Mouse (Mus musculus): ENCODE results near the gene 9530053A07Rik. TPM values are rescaled to one million over a fixed set of nuclear protein-coding genes. Genes with fewer than 3 reads are reported as not detected.
"Not testable (repeated sequence)": the region's sequence is repeated elsewhere in the genome, so short reads cannot be mapped to it uniquely, and the experiment has no call there.

The 9530053A07Rik gene
- polyA plus RNA-seq, 1 experiment from 2014 or later: not detected

GRCm38 (mm10) chr7:28106241-28106640 is 23.0 kb upstream of the 9530053A07Rik start:
- WGBS: 89% methylated on average over 11 of the region's 11 CpGs
- no peaks in the 10 kb centered on the region for H3K36me3 ChIP-seq (ENCODE audit: control insufficient read depth, insufficient read depth, low read length)
- no peaks in the 10 kb centered on the region for H3K9me3 ChIP-seq (ENCODE audit: control insufficient read depth, low read depth, low read length)
- no peak overlapping the region for H3K4me3 ChIP-seq (ENCODE audit: low read depth, low read length)
- H3K4me2 ChIP-seq (replicated peaks; ENCODE audit: low read depth, low read length): no peak overlapping the region
- no peak overlapping the region for H3K27ac ChIP-seq (ENCODE audit: low read length)
- no peak overlapping the region for H3K9ac ChIP-seq (replicated peaks; ENCODE audit: low read depth, low read length)
- 0 out of 2 replicates have a peak, but pooled peaks have one; percentile 20 for ATAC-seq (ENCODE audit: insufficient number of reproducible peaks, insufficient read depth, low FRiP score, low read depth)
- no peaks in the 10 kb centered on the region for H3K4me1 ChIP-seq (ENCODE audit: control insufficient read depth, insufficient read depth, low read length)
- no peaks in the 10 kb centered on the region for H3K27me3 ChIP-seq (ENCODE audit: control insufficient read depth, insufficient read depth, low read length)

- Histone ChIP-seq H3K4me3 (ENCODE audit: low read depth, low read length) (no peak overlapping the region), H3K9me3 (ENCODE audit: control insufficient read depth, low read depth, low read length) (no peaks in the 10 kb centered on the region), H3K9ac (replicated peaks; ENCODE audit: low read depth, low read length) (no peak overlapping the region), H3K4me1 (ENCODE audit: control insufficient read depth, insufficient read depth, low read length) (no peaks in the 10 kb centered on the region), H3K4me2 (replicated peaks; ENCODE audit: low read depth, low read length) (no peak overlapping the region), H3K36me3 (ENCODE audit: control insufficient read depth, insufficient read depth, low read length) (no peaks in the 10 kb centered on the region), H3K27ac (ENCODE audit: low read length) (no peak overlapping the region), H3K27me3 (ENCODE audit: control insufficient read depth, insufficient read depth, low read length) (no peaks in the 10 kb centered on the region)
- WGBS: 81% methylated on average over 2 of the region's 2 CpGs
- ATAC-seq (ENCODE audit: insufficient number of reproducible peaks, insufficient read depth, low FRiP score, low read depth): no peak
These were observed 14.6 kb upstream of the 9530053A07Rik start for GRCm38 (mm10) chr7:28114648-28115047.

GRCm38 (mm10) chr7:28137613-28138012 is 8.3 kb downstream of the 9530053A07Rik start:
- Histone ChIP-seq H3K4me2 (replicated peaks; ENCODE audit: low read depth, low read length) (no peak overlapping the region), H3K27ac (ENCODE audit: low read length) (no peak overlapping the region), H3K9ac (replicated peaks; ENCODE audit: low read depth, low read length) (no peak overlapping the region), H3K4me1 (ENCODE audit: control insufficient read depth, insufficient read depth, low read length) (no peaks in the 10 kb centered on the region), H3K4me3 (ENCODE audit: low read depth, low read length) (no peak overlapping the region), H3K36me3 (ENCODE audit: control insufficient read depth, insufficient read depth, low read length) (no peaks in the 10 kb centered on the region), H3K27me3 (ENCODE audit: control insufficient read depth, insufficient read depth, low read length) (no peaks in the 10 kb centered on the region), H3K9me3 (ENCODE audit: control insufficient read depth, low read depth, low read length) (no peaks in the 10 kb centered on the region)
- 61% methylated on average over 5 of the region's 5 CpGs for WGBS
- no peak for ATAC-seq (ENCODE audit: insufficient number of reproducible peaks, insufficient read depth, low FRiP score, low read depth)

GRCm38 (mm10) chr7:28148263-28148662 is 19.0 kb downstream of the 9530053A07Rik start:
- no peak overlapping the region for H3K27ac ChIP-seq (ENCODE audit: low read length)
- no peaks in the 10 kb centered on the region for H3K4me1 ChIP-seq (ENCODE audit: control insufficient read depth, insufficient read depth, low read length)
- H3K27me3 ChIP-seq (ENCODE audit: control insufficient read depth, insufficient read depth, low read length): no peaks in the 10 kb centered on the region
- no peak overlapping the region for H3K4me3 ChIP-seq (ENCODE audit: low read depth, low read length)
- H3K9me3 ChIP-seq (ENCODE audit: control insufficient read depth, low read depth, low read length): 0 out of 2 replicates have a peak, but pooled peaks cover 3% of the 10 kb centered on the region
- ATAC-seq (ENCODE audit: insufficient number of reproducible peaks, insufficient read depth, low FRiP score, low read depth): peak; percentile 18; the same call in 1 of the 2 replicates
- H3K36me3 ChIP-seq (ENCODE audit: control insufficient read depth, insufficient read depth, low read length): no peaks in the 10 kb centered on the region
- H3K9ac ChIP-seq (replicated peaks; ENCODE audit: low read depth, low read length): no peak overlapping the region
- no peak overlapping the region for H3K4me2 ChIP-seq (replicated peaks; ENCODE audit: low read depth, low read length)
- WGBS: 18% methylated on average over 3 of the region's 3 CpGs

- Histone ChIP-seq H3K27ac (ENCODE audit: low read length) (no peak overlapping the region), H3K4me3 (ENCODE audit: low read depth, low read length) (no peak overlapping the region), H3K36me3 (ENCODE audit: control insufficient read depth, insufficient read depth, low read length) (no peaks in the 10 kb centered on the region), H3K4me2 (replicated peaks; ENCODE audit: low read depth, low read length) (no peak overlapping the region), H3K4me1 (ENCODE audit: control insufficient read depth, insufficient read depth, low read length) (no peaks in the 10 kb centered on the region), H3K9me3 (ENCODE audit: control insufficient read depth, low read depth, low read length) (0 out of 2 replicates have a peak, but pooled peaks cover 1% of the 10 kb centered on the region), H3K9ac (replicated peaks; ENCODE audit: low read depth, low read length) (no peak overlapping the region), H3K27me3 (ENCODE audit: control insufficient read depth, insufficient read depth, low read length) (no peaks in the 10 kb centered on the region)
- no peak for ATAC-seq (ENCODE audit: insufficient number of reproducible peaks, insufficient read depth, low FRiP score, low read depth)
- WGBS: 85% methylated on average over 1 of the region's 1 CpGs
These were observed 20.6 kb downstream of the 9530053A07Rik start for GRCm38 (mm10) chr7:28149841-28150240.

- 0 out of 2 replicates have a peak, but pooled peaks have one; percentile 43 for ATAC-seq (ENCODE audit: insufficient number of reproducible peaks, insufficient read depth, low FRiP score, low read depth)
- Histone ChIP-seq H3K4me3 (ENCODE audit: low read depth, low read length) (no peak overlapping the region), H3K36me3 (ENCODE audit: control insufficient read depth, insufficient read depth, low read length) (no peaks in the 10 kb centered on the region), H3K27me3 (ENCODE audit: control insufficient read depth, insufficient read depth, low read length) (no peaks in the 10 kb centered on the region), H3K9ac (replicated peaks; ENCODE audit: low read depth, low read length) (no peak overlapping the region), H3K4me2 (replicated peaks; ENCODE audit: low read depth, low read length) (no peak overlapping the region), H3K4me1 (ENCODE audit: control insufficient read depth, insufficient read depth, low read length) (no peaks in the 10 kb centered on the region), H3K9me3 (ENCODE audit: control insufficient read depth, low read depth, low read length) (no peaks in the 10 kb centered on the region), H3K27ac (ENCODE audit: low read length) (no peak overlapping the region)
- 16% methylated on average over 13 of the region's 13 CpGs for WGBS
These were observed 22.4 kb downstream of the 9530053A07Rik start for GRCm38 (mm10) chr7:28151584-28152221.

GRCm38 (mm10) chr7:28153595-28153994 is 24.3 kb downstream of the 9530053A07Rik start:
- H3K9ac ChIP-seq (replicated peaks; ENCODE audit: low read depth, low read length); H3K27me3 ChIP-seq (ENCODE audit: control insufficient read depth, insufficient read depth, low read length); H3K4me1 ChIP-seq (ENCODE audit: control insufficient read depth, insufficient read depth, low read length); ATAC-seq (ENCODE audit: insufficient number of reproducible peaks, insufficient read depth, low FRiP score, low read depth); H3K4me2 ChIP-seq (replicated peaks; ENCODE audit: low read depth, low read length); H3K36me3 ChIP-seq (ENCODE audit: control insufficient read depth, insufficient read depth, low read length); H3K4me3 ChIP-seq (ENCODE audit: low read depth, low read length); H3K9me3 ChIP-seq (ENCODE audit: control insufficient read depth, low read depth, low read length); H3K27ac ChIP-seq (ENCODE audit: low read length): not testable (repeated sequence)
- 43% methylated on average over 5 of the region's 5 CpGs for WGBS

- Histone ChIP-seq H3K27ac (ENCODE audit: low read length) (no peak overlapping the region), H3K4me2 (replicated peaks; ENCODE audit: low read depth, low read length) (no peak overlapping the region), H3K9me3 (ENCODE audit: control insufficient read depth, low read depth, low read length) (no peaks in the 10 kb centered on the region), H3K4me1 (ENCODE audit: control insufficient read depth, insufficient read depth, low read length) (no peaks in the 10 kb centered on the region), H3K9ac (replicated peaks; ENCODE audit: low read depth, low read length) (no peak overlapping the region), H3K27me3 (ENCODE audit: control insufficient read depth, insufficient read depth, low read length) (no peaks in the 10 kb centered on the region), H3K4me3 (ENCODE audit: low read depth, low read length) (no peak overlapping the region), H3K36me3 (ENCODE audit: control insufficient read depth, insufficient read depth, low read length) (no peaks in the 10 kb centered on the region)
- ATAC-seq (ENCODE audit: insufficient number of reproducible peaks, insufficient read depth, low FRiP score, low read depth): 0 out of 2 replicates have a peak, but pooled peaks have one; percentile 14
- 51% methylated on average over 6 of the region's 6 CpGs for WGBS
These were observed 30.0 kb downstream of the 9530053A07Rik start for GRCm38 (mm10) chr7:28159292-28159691.

- H3K36me3 ChIP-seq (ENCODE audit: control insufficient read depth, insufficient read depth, low read length): no peaks in the 10 kb centered on the region
- no peak overlapping the region for H3K9ac ChIP-seq (replicated peaks; ENCODE audit: low read depth, low read length)
- no peak for ATAC-seq (ENCODE audit: insufficient number of reproducible peaks, insufficient read depth, low FRiP score, low read depth)
- no peaks in the 10 kb centered on the region for H3K4me1 ChIP-seq (ENCODE audit: control insufficient read depth, insufficient read depth, low read length)
- H3K27me3 ChIP-seq (ENCODE audit: control insufficient read depth, insufficient read depth, low read length): no peaks in the 10 kb centered on the region
- H3K9me3 ChIP-seq (ENCODE audit: control insufficient read depth, low read depth, low read length): no peaks in the 10 kb centered on the region
- H3K27ac ChIP-seq (ENCODE audit: low read length): no peak overlapping the region
- no peak overlapping the region for H3K4me3 ChIP-seq (ENCODE audit: low read depth, low read length)
- WGBS: 79% methylated on average over 3 of the region's 3 CpGs
- no peak overlapping the region for H3K4me2 ChIP-seq (replicated peaks; ENCODE audit: low read depth, low read length)
These were observed 30.6 kb downstream of the 9530053A07Rik start for GRCm38 (mm10) chr7:28159893-28160292.

Measured in stomach, embryonic 14.5 days (tissue).